Mouse (Mus musculus): Measurements from ENCODE around the gene Rpl27a.

DNA sequence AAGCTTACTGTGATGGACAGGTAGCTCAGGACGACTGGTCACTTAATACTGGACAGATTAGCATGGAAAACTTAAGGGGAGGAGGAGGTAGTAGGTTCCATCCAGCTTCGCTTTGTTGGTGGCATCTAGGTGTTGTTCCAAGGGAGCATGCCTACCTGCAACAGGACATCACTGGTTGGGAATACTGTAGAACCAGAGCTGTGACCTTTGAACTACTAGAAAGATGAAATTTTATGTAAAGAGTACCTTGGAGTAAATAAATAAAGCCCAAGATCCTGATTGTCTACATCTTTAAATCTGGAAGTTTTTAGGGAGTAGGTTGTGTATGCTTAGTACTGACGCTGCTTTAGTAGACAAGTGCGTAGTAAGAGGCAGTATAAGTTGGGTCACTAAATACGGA lies 3.1 kb downstream of the Rpl27a start:
- TF ChIP-seq CTCF (IDR thresholded peaks at IDR 0.05; ENCODE audit: low read depth) = no peak
- TF ChIP-seq EP300 (IDR thresholded peaks at IDR 0.05; ENCODE audit: low read depth) = no peak

All from liver, embryonic 14.5 days (tissue).